Mouse (Mus musculus) layer of hippocampus, adult 11-12 months (tissue): Measurements from ENCODE around the gene Ankrd11.
A peak's percentile ranks its signal among the peaks of the same experiment; 100 is the strongest.

Source experiments
- DNase-seq: peaks from one replicate; pipeline ENCODE4 v3.0.0; 2022; ENCODE audit warnings: low spot score

Gene Ankrd11

GRCm38 (mm10) chr8:122896317-122896716 lies 145.8 kb downstream of the Ankrd11 start:
- no peak for DNase-seq

GRCm38 (mm10) chr8:122893451-122893850 lies 148.6 kb downstream of the Ankrd11 start:
- DNase-seq, result no peak

GRCm38 (mm10) chr8:122891440-122891839 lies 150.6 kb downstream of the Ankrd11 start:
- no peak for DNase-seq

GRCm38 (mm10) chr8:122883671-122884070 lies 158.4 kb downstream of the Ankrd11 start:
- DNase-seq, result no peak

GRCm38 (mm10) chr8:122880302-122880701 lies 161.8 kb downstream of the Ankrd11 start:
- DNase-seq, result no peak

- DNase-seq, result no peak
Measured at GRCm38 (mm10) chr8:122878231-122878630, 163.8 kb downstream of the Ankrd11 start.

GRCm38 (mm10) chr8:122875186-122875585 lies 166.9 kb downstream of the Ankrd11 start:
- no peak for DNase-seq

- DNase-seq, result no peak
Measured at GRCm38 (mm10) chr8:122873171-122873570, 168.9 kb downstream of the Ankrd11 start.

- DNase-seq, result no peak
Measured at GRCm38 (mm10) chr8:122871663-122872062, 170.4 kb downstream of the Ankrd11 start.

- no peak for DNase-seq
Measured at GRCm38 (mm10) chr8:122870377-122870863, 171.7 kb downstream of the Ankrd11 start.

GRCm38 (mm10) chr8:122867982-122868381 lies 174.1 kb downstream of the Ankrd11 start:
- DNase-seq, result no peak

- DNase-seq, result no peak
Measured at GRCm38 (mm10) chr8:122866231-122866630, 175.8 kb downstream of the Ankrd11 start.

GRCm38 (mm10) chr8:122865441-122865840 lies 176.6 kb downstream of the Ankrd11 start:
- DNase-seq, result no peak

GRCm38 (mm10) chr8:122864719-122865129 lies 177.4 kb downstream of the Ankrd11 start:
- DNase-seq, result no peak

- DNase-seq, result no peak
Measured at GRCm38 (mm10) chr8:122859843-122860242, 182.2 kb downstream of the Ankrd11 start.

- DNase-seq, result no peak
Measured at GRCm38 (mm10) chr8:122856288-122856687, 185.8 kb downstream of the Ankrd11 start.

- DNase-seq, result no peak
Measured at GRCm38 (mm10) chr8:122855123-122855522, 187.0 kb downstream of the Ankrd11 start.

- DNase-seq, result no peak
Measured at GRCm38 (mm10) chr8:122854388-122854787, 187.7 kb downstream of the Ankrd11 start.

- DNase-seq, result peak; percentile 25
Measured at GRCm38 (mm10) chr8:122853340-122853771, 188.7 kb downstream of the Ankrd11 start.

- no peak for DNase-seq
Measured at GRCm38 (mm10) chr8:122852546-122852905, 189.6 kb downstream of the Ankrd11 start.

- no peak for DNase-seq
Measured at GRCm38 (mm10) chr8:122851692-122852545, 190.2 kb downstream of the Ankrd11 start.

GRCm38 (mm10) chr8:122850641-122851240 lies 191.3 kb downstream of the Ankrd11 start:
- no peak for DNase-seq
